Mouse (Mus musculus) gastrocnemius, adult 8-10 months (tissue): ENCODE data around the gene Mast4. TPM values are rescaled to one million over a fixed set of nuclear protein-coding genes. Genes with fewer than 3 reads are reported as not detected.

Source experiments
- DNase-seq, 2 experiments: peaks; one replicate each; pipeline ENCODE4 v3.0.0; 2022; ENCODE audit warnings: low spot score in 2 of 2
- total RNA-seq, 4 experiments: library from RNA; stranded (reverse); gene quantifications; 2 replicates each; pipeline ENCODE4 v1.2.4; 2022

Gene Mast4
- total RNA-seq, 4 experiments from 2014 or later = 39.8 to 69.8 (median 49.5) TPM

GRCm38 (mm10) chr13:102815158-102815557 is 519.1 kb downstream of the Mast4 start:
- no peak for DNase-seq

GRCm38 (mm10) chr13:102811129-102811832 is 523.0 kb downstream of the Mast4 start:
- DNase-seq = peak; percentile 33 to 49

- no peak for DNase-seq
These were observed 527.6 kb downstream of the Mast4 start for GRCm38 (mm10) chr13:102806652-102807051.

- no peak for DNase-seq
These were observed 529.1 kb downstream of the Mast4 start for GRCm38 (mm10) chr13:102805190-102805589.

- no peak for DNase-seq
These were observed 531.1 kb downstream of the Mast4 start for GRCm38 (mm10) chr13:102803206-102803605.

- DNase-seq = no peak
These were observed 542.1 kb downstream of the Mast4 start for GRCm38 (mm10) chr13:102792157-102792556.

- no peak for DNase-seq
These were observed 543.6 kb downstream of the Mast4 start for GRCm38 (mm10) chr13:102790601-102791155.

GRCm38 (mm10) chr13:102786666-102787230 is 547.5 kb downstream of the Mast4 start:
- DNase-seq = no peak

- DNase-seq = no peak
These were observed 550.6 kb downstream of the Mast4 start for GRCm38 (mm10) chr13:102783531-102784310.

GRCm38 (mm10) chr13:102779275-102779674 is 555.0 kb downstream of the Mast4 start:
- DNase-seq = no peak

GRCm38 (mm10) chr13:102778859-102779258 is 555.4 kb downstream of the Mast4 start:
- no peak for DNase-seq

GRCm38 (mm10) chr13:102775506-102775905 is 558.8 kb downstream of the Mast4 start:
- DNase-seq = no peak

- no peak for DNase-seq
These were observed 559.5 kb downstream of the Mast4 start for GRCm38 (mm10) chr13:102774786-102775201.

GRCm38 (mm10) chr13:102773169-102773568 is 561.1 kb downstream of the Mast4 start:
- no peak for DNase-seq

- no peak for DNase-seq
These were observed 564.1 kb downstream of the Mast4 start for GRCm38 (mm10) chr13:102770194-102770593.

GRCm38 (mm10) chr13:102768512-102768911 is 565.8 kb downstream of the Mast4 start:
- DNase-seq = no peak

- DNase-seq = no peak
These were observed 567.2 kb downstream of the Mast4 start for GRCm38 (mm10) chr13:102767110-102767509.

- no peak for DNase-seq
These were observed 569.1 kb downstream of the Mast4 start for GRCm38 (mm10) chr13:102765216-102765615.

- DNase-seq = no peak
These were observed 570.1 kb downstream of the Mast4 start for GRCm38 (mm10) chr13:102764218-102764617.

- DNase-seq = no peak
These were observed 572.1 kb downstream of the Mast4 start for GRCm38 (mm10) chr13:102762203-102762602.

GRCm38 (mm10) chr13:102761410-102761809 is 572.9 kb downstream of the Mast4 start:
- no peak for DNase-seq

GRCm38 (mm10) chr13:102758021-102758420 is 576.3 kb downstream of the Mast4 start:
- no peak for DNase-seq
